ENCODE assay signal across 9 mouse cellular contexts in genomic region chr11:53479783-53480301, GRCm38 (mm10). TPM values are rescaled to one million over a fixed set of nuclear protein-coding genes. Genes with fewer than 3 reads are reported as not detected.
DNase-seq lines count a peak whose midpoint lies in the region; ATAC-seq and TF ChIP-seq lines count a peak whose summit lies in the region.
"Had no signal": no experiment of that assay in that cellular context is flagged by ENCODE, and none has a peak within 500 bp of the region (broad histone marks: within the 10 kb centered on the region; RNA-seq: fewer than 3 reads in every experiment).

Gm9945 (plus strand) TSS chr11:53480166.
Sowaha (minus strand) TSS chr11:53480274.

- intact Hi-C loops in left cerebral cortex, postnatal 36 days (cut with DNase I), result loop anchor here (2.0 to 5.0 kb wide), 2 partner anchors 41 to 102 kb away; no protein-coding TSS in a partner anchor

- H3K4me3 ChIP-seq in forebrain, embryonic 11.5 days (ENCODE audit: low read depth, low read length), result peak within 1 kb of the TSS; percentile 42
- H3K4me3 ChIP-seq in stomach, postnatal 0 days (ENCODE audit: low read depth, low read length), result peak within 1 kb of the TSS; percentile 47

- H3K36me3 ChIP-seq in forebrain, embryonic 11.5 days (ENCODE audit: control insufficient read depth, insufficient read depth, low read length), result no peaks in the 10 kb centered on the region
- no peaks in the 10 kb centered on the region for H3K36me3 ChIP-seq in stomach, postnatal 0 days (ENCODE audit: control insufficient read depth, insufficient read depth, low read length)

- DNase-seq in adrenal gland, postnatal 10 days, result peak; percentile 51
- DNase-seq in adrenal gland, postnatal 4 days (ENCODE audit: low spot score in 2 of 2), result no peak
- peak; percentile 95 for DNase-seq in brain, adult 2 months (ENCODE audit: low read depth, low spot score)
- peak; percentile 67 for DNase-seq in forebrain, embryonic 11.5 days (ENCODE audit: low spot score)
- DNase-seq in kidney, adult 11 months, result peak; percentile 79
- DNase-seq in left cerebral cortex, postnatal 36 days (ENCODE audit: low spot score in 2 of 2), result peak; percentile 74 to 77
- peak; percentile 68 for DNase-seq in stomach, postnatal 0 days (ENCODE audit: low spot score)

- peaks cover 40% of the 10 kb centered on the region for H3K27me3 ChIP-seq in forebrain, embryonic 11.5 days (ENCODE audit: control insufficient read depth, insufficient read depth, low read length)
- H3K27me3 ChIP-seq in stomach, postnatal 0 days (ENCODE audit: control insufficient read depth, insufficient read depth, low read length), result peaks cover 15% of the 10 kb centered on the region

- H3K9me3 ChIP-seq in forebrain, embryonic 11.5 days (ENCODE audit: control insufficient read depth, low read length), result peaks cover 5% of the 10 kb centered on the region; the same call in 1 of the 2 replicates
- no peaks in the 10 kb centered on the region for H3K9me3 ChIP-seq in stomach, postnatal 0 days (ENCODE audit: control insufficient read depth, low read length)

- H3K9ac ChIP-seq in forebrain, embryonic 11.5 days (ENCODE audit: low read length), result peak within 1 kb of the TSS; percentile 16
- H3K9ac ChIP-seq in stomach, postnatal 0 days (ENCODE audit: low read length), result peak within 1 kb of the TSS; percentile 51

- TF ChIP-seq CTCF in stomach, postnatal 0 days (IDR thresholded peaks at IDR 0.05; ENCODE audit: low read depth), result peak; percentile 42

- peaks cover 17% of the 10 kb centered on the region for H3K4me1 ChIP-seq in forebrain, embryonic 11.5 days (replicated peaks; ENCODE audit: control insufficient read depth, insufficient read depth, low read length)
- H3K4me1 ChIP-seq in stomach, postnatal 0 days (replicated peaks; ENCODE audit: control insufficient read depth, insufficient read depth), result no peaks in the 10 kb centered on the region

- peak within 1 kb of the TSS; percentile 64 for H3K4me2 ChIP-seq in forebrain, embryonic 11.5 days (ENCODE audit: low read depth, low read length, severe bottlenecking)
- H3K4me2 ChIP-seq in stomach, postnatal 0 days (replicated peaks; ENCODE audit: low read depth), result peak within 1 kb of the TSS; percentile 76

- no peak within 1 kb of the TSS for H3K27ac ChIP-seq in forebrain, embryonic 11.5 days (ENCODE audit: low read depth, low read length)
- H3K27ac ChIP-seq in stomach, postnatal 0 days (replicated peaks), result no peak within 1 kb of the TSS

- WGBS in forebrain, embryonic 11.5 days, result 6% methylated on average over 40 of the region's 40 CpGs
- 4% methylated on average over 37 of the region's 40 CpGs for WGBS in stomach, postnatal 0 days

- TF ChIP-seq EP300 in stomach, postnatal 0 days (optimal IDR thresholded peaks at IDR 0.05), result no peak

- ATAC-seq in forebrain, embryonic 11.5 days (replicated peaks; ENCODE audit: low FRiP score), result no peak
- ATAC-seq in megakaryocyte-erythroid progenitor cell, adult 5-6 weeks (replicated peaks; ENCODE audit: low FRiP score, low TSS enrichment, poor library complexity, severe bottlenecking), result peak; percentile 22; the same call in 1 of the 2 replicates
- peak; percentile 61 for ATAC-seq in stomach, postnatal 0 days (ENCODE audit: low FRiP score, low TSS enrichment)

RNA-seq across cellular contexts. Expression of gene Gm9945, which starts in this region (rescaled TPM):
- total RNA-seq in adrenal gland, postnatal 10 days (2021), result not detected
- total RNA-seq in adrenal gland, postnatal 4 days (2021), result not detected
- polyA plus RNA-seq in forebrain, embryonic 11.5 days (2014; fragmentation: Nextera tagmentation; extraction: Ambion mirVana), result not detected in 2 replicates
- 1 to 10 TPM; 2.6 to 3.4 TPM for total RNA-seq in left cerebral cortex, postnatal 36 days (2021)
- total RNA-seq in megakaryocyte-erythroid progenitor cell, adult 5-6 weeks (2014; fragmentation: Nextera tagmentation), result not detected in 2 replicates
- total RNA-seq in megakaryocyte-erythroid progenitor cell, adult 5-6 weeks (2017), result not detected in 2 replicates
- 0.11 TPM in 1 of 2 replicates, not detected in the other for polyA plus RNA-seq in stomach, postnatal 0 days (2015; fragmentation: Nextera tagmentation; extraction: Ambion mirVana)
- polyA plus RNA-seq: gonadal fat pad, adult 2 months had no signal

RNA-seq across cellular contexts. Expression of gene Sowaha, which starts in this region (rescaled TPM):
- total RNA-seq in adrenal gland, postnatal 10 days (2021), result under 1 TPM; 0.60 to 0.94 TPM
- 1 to 10 TPM; 1.7 to 2.2 TPM for total RNA-seq in adrenal gland, postnatal 4 days (2021)
- polyA plus RNA-seq in forebrain, embryonic 11.5 days (2014; fragmentation: Nextera tagmentation; extraction: Ambion mirVana), result 0.76 and 0.77 TPM in 2 replicates
- 10 to 100 TPM; 59.1 to 81.6 TPM for total RNA-seq in left cerebral cortex, postnatal 36 days (2021)
- 3.9 and 7.0 TPM in 2 replicates for total RNA-seq in megakaryocyte-erythroid progenitor cell, adult 5-6 weeks (2014; fragmentation: Nextera tagmentation)
- 3.7 and 4.7 TPM in 2 replicates for total RNA-seq in megakaryocyte-erythroid progenitor cell, adult 5-6 weeks (2017)
- polyA plus RNA-seq in stomach, postnatal 0 days (2015; fragmentation: Nextera tagmentation; extraction: Ambion mirVana), result 0.91 and 1.1 TPM in 2 replicates

Comparison
In these comparisons a context has a peak if more than half of its experiments do, and no peak if none do; other contexts are left out.
1. RNA of gene Sowaha (total RNA-seq): 59.1 to 81.6 TPM in left cerebral cortex, postnatal 36 days; 3.7 to 7.0 TPM in megakaryocyte-erythroid progenitor cell, adult 5-6 weeks, 1.7 to 2.2 TPM in adrenal gland, postnatal 4 days and 0.60 to 0.94 TPM in adrenal gland, postnatal 10 days; every median in the first group is over 4 times any median in the second.
2. Peak in DNase-seq in adrenal gland, postnatal 10 days; RNA of the genes that start here not detected or under 1 TPM.
3. Peak in DNase-seq, H3K4me3 ChIP-seq, H3K9ac ChIP-seq and H3K4me2 ChIP-seq in forebrain, embryonic 11.5 days; RNA of the genes that start here not detected or under 1 TPM.
4. DNase-seq: peak in brain, adult 2 months (single experiment), kidney, adult 11 months (single experiment), left cerebral cortex, postnatal 36 days (2 of 2) and stomach, postnatal 0 days (single experiment); none in adrenal gland, postnatal 4 days (0 of 2).